Mouse (Mus musculus): ENCODE data around the gene Palm2. TPM values are rescaled to one million over a fixed set of nuclear protein-coding genes. Genes with fewer than 3 reads are reported as not detected.
A peak's percentile ranks its signal among the peaks of the same experiment; 100 is the strongest.

The Palm2 gene
- polyA plus RNA-seq, 1 experiment from 2014 or later: 11.8 TPM

- Histone ChIP-seq H3K4me1 (ENCODE audit: control insufficient read depth, insufficient read depth, low read length) (peaks cover 52% of the 10 kb centered on the region), H3K9ac (ENCODE audit: low read length) (no peak overlapping the region), H3K4me2 (ENCODE audit: low read depth, low read length) (no peak overlapping the region), H3K27me3 (ENCODE audit: control insufficient read depth, insufficient read depth, low read length) (no peaks in the 10 kb centered on the region), H3K9me3 (replicated peaks; ENCODE audit: control insufficient read depth, low read length) (no peaks in the 10 kb centered on the region), H3K36me3 (ENCODE audit: control insufficient read depth, insufficient read depth) (no peaks in the 10 kb centered on the region), H3K27ac (ENCODE audit: low read length) (peak overlapping the region; percentile 26; the same call in 1 of the 2 replicates), H3K4me3 (ENCODE audit: low read length) (no peak overlapping the region)
- WGBS: 47% methylated on average over 5 of the region's 5 CpGs
- 0 out of 2 replicates have a peak, but pooled peaks have one; percentile 38 for ATAC-seq (replicated peaks; ENCODE audit: extremely low read depth, insufficient read depth, low FRiP score)
Observed at GRCm38 (mm10) chr4:57632386-57632785, 198.3 kb downstream of the Palm2 start.

- Histone ChIP-seq H3K9me3 (replicated peaks; ENCODE audit: control insufficient read depth, low read length) (no peaks in the 10 kb centered on the region), H3K4me2 (ENCODE audit: low read depth, low read length) (no peak overlapping the region), H3K36me3 (ENCODE audit: control insufficient read depth, insufficient read depth) (no peaks in the 10 kb centered on the region), H3K4me1 (ENCODE audit: control insufficient read depth, insufficient read depth, low read length) (peaks cover 54% of the 10 kb centered on the region), H3K27me3 (ENCODE audit: control insufficient read depth, insufficient read depth, low read length) (no peaks in the 10 kb centered on the region), H3K27ac (ENCODE audit: low read length) (no peak overlapping the region; the same call in 1 of the 2 replicates), H3K9ac (ENCODE audit: low read length) (no peak overlapping the region), H3K4me3 (ENCODE audit: low read length) (no peak overlapping the region)
- WGBS: 91% methylated on average over 7 of the region's 7 CpGs
- ATAC-seq (replicated peaks; ENCODE audit: extremely low read depth, insufficient read depth, low FRiP score): no peak
Observed at GRCm38 (mm10) chr4:57633052-57633451, 199.0 kb downstream of the Palm2 start.

GRCm38 (mm10) chr4:57634956-57635355, 200.9 kb downstream of the Palm2 start:
- Histone ChIP-seq H3K27me3 (ENCODE audit: control insufficient read depth, insufficient read depth, low read length) (no peaks in the 10 kb centered on the region), H3K4me1 (ENCODE audit: control insufficient read depth, insufficient read depth, low read length) (peaks cover 73% of the 10 kb centered on the region)

GRCm38 (mm10) chr4:57636782-57637482, 202.9 kb downstream of the Palm2 start:
- H3K36me3 ChIP-seq (ENCODE audit: control insufficient read depth, insufficient read depth): no peaks in the 10 kb centered on the region
- H3K4me1 ChIP-seq (ENCODE audit: control insufficient read depth, insufficient read depth, low read length): peaks cover 69% of the 10 kb centered on the region
- peak overlapping the region; percentile 63; the same call in 1 of the 2 replicates for H3K4me2 ChIP-seq (ENCODE audit: low read depth, low read length)
- ATAC-seq (replicated peaks; ENCODE audit: extremely low read depth, insufficient read depth, low FRiP score): no peak
- no peaks in the 10 kb centered on the region for H3K9me3 ChIP-seq (replicated peaks; ENCODE audit: control insufficient read depth, low read length)
- no peak overlapping the region for H3K4me3 ChIP-seq (ENCODE audit: low read length)
- H3K9ac ChIP-seq (ENCODE audit: low read length): no peak overlapping the region
- no peaks in the 10 kb centered on the region for H3K27me3 ChIP-seq (ENCODE audit: control insufficient read depth, insufficient read depth, low read length)
- H3K27ac ChIP-seq (ENCODE audit: low read length): 0 out of 2 replicates have a peak overlapping the region, but pooled peaks have one; percentile 9
- 60% methylated on average over 9 of the region's 9 CpGs for WGBS

More at GRCm38 (mm10) chr4:57634956-57635355, 200.9 kb downstream of the Palm2 start:
- H3K9ac ChIP-seq (ENCODE audit: low read length): no peak overlapping the region
- 51% methylated on average over 1 of the region's 1 CpGs for WGBS
- no peak overlapping the region for H3K4me2 ChIP-seq (ENCODE audit: low read depth, low read length)
- H3K27ac ChIP-seq (ENCODE audit: low read length): peak overlapping the region; percentile 65
- no peak overlapping the region for H3K4me3 ChIP-seq (ENCODE audit: low read length)
- H3K9me3 ChIP-seq (replicated peaks; ENCODE audit: control insufficient read depth, low read length): no peaks in the 10 kb centered on the region
- ATAC-seq (replicated peaks; ENCODE audit: extremely low read depth, insufficient read depth, low FRiP score): no peak
- H3K36me3 ChIP-seq (ENCODE audit: control insufficient read depth, insufficient read depth): no peaks in the 10 kb centered on the region

GRCm38 (mm10) chr4:57637636-57638386, 203.8 kb downstream of the Palm2 start:
- peak overlapping the region; percentile 32 for H3K9ac ChIP-seq (ENCODE audit: low read length)
- 27% methylated on average over 24 of the region's 24 CpGs for WGBS
- H3K4me2 ChIP-seq (ENCODE audit: low read depth, low read length): peak overlapping the region; percentile 63
- 0 out of 2 replicates have a peak, but pooled peaks have one; percentile 47 for ATAC-seq (replicated peaks; ENCODE audit: extremely low read depth, insufficient read depth, low FRiP score)
- H3K4me1 ChIP-seq (ENCODE audit: control insufficient read depth, insufficient read depth, low read length): peaks cover 61% of the 10 kb centered on the region
- no peaks in the 10 kb centered on the region for H3K27me3 ChIP-seq (ENCODE audit: control insufficient read depth, insufficient read depth, low read length)
- no peaks in the 10 kb centered on the region for H3K36me3 ChIP-seq (ENCODE audit: control insufficient read depth, insufficient read depth)
- H3K4me3 ChIP-seq (ENCODE audit: low read length): peak overlapping the region; percentile 18; the same call in 1 of the 2 replicates
- H3K9me3 ChIP-seq (replicated peaks; ENCODE audit: control insufficient read depth, low read length): no peaks in the 10 kb centered on the region
- H3K27ac ChIP-seq (ENCODE audit: low read length): peak overlapping the region; percentile 14; the same call in 1 of the 2 replicates

GRCm38 (mm10) chr4:57638941-57639340, 204.9 kb downstream of the Palm2 start:
- Histone ChIP-seq H3K27ac (ENCODE audit: low read length) (0 out of 2 replicates have a peak overlapping the region, but pooled peaks have one; percentile 0), H3K4me2 (ENCODE audit: low read depth, low read length) (no peak overlapping the region), H3K4me3 (ENCODE audit: low read length) (no peak overlapping the region), H3K36me3 (ENCODE audit: control insufficient read depth, insufficient read depth) (no peaks in the 10 kb centered on the region), H3K4me1 (ENCODE audit: control insufficient read depth, insufficient read depth, low read length) (peaks cover 53% of the 10 kb centered on the region), H3K9me3 (replicated peaks; ENCODE audit: control insufficient read depth, low read length) (no peaks in the 10 kb centered on the region), H3K27me3 (ENCODE audit: control insufficient read depth, insufficient read depth, low read length) (no peaks in the 10 kb centered on the region), H3K9ac (ENCODE audit: low read length) (no peak overlapping the region)
- ATAC-seq (replicated peaks; ENCODE audit: extremely low read depth, insufficient read depth, low FRiP score): no peak
- 61% methylated on average over 9 of the region's 9 CpGs for WGBS

- Histone ChIP-seq H3K9ac (ENCODE audit: low read length) (no peak overlapping the region), H3K27me3 (ENCODE audit: control insufficient read depth, insufficient read depth, low read length) (no peaks in the 10 kb centered on the region), H3K4me3 (ENCODE audit: low read length) (peak overlapping the region; percentile 18), H3K4me2 (ENCODE audit: low read depth, low read length) (peak overlapping the region; percentile 55), H3K36me3 (ENCODE audit: control insufficient read depth, insufficient read depth) (peaks cover 4% of the 10 kb centered on the region), H3K9me3 (replicated peaks; ENCODE audit: control insufficient read depth, low read length) (no peaks in the 10 kb centered on the region), H3K4me1 (ENCODE audit: control insufficient read depth, insufficient read depth, low read length) (peaks cover 46% of the 10 kb centered on the region), H3K27ac (ENCODE audit: low read length) (peak overlapping the region; percentile 44; the same call in 1 of the 2 replicates)
- 0 out of 2 replicates have a peak, but pooled peaks have one; percentile 26 for ATAC-seq (replicated peaks; ENCODE audit: extremely low read depth, insufficient read depth, low FRiP score)
- 20% methylated on average over 7 of the region's 7 CpGs for WGBS
Observed at GRCm38 (mm10) chr4:57640222-57640621, 206.2 kb downstream of the Palm2 start.

- Histone ChIP-seq H3K4me3 (ENCODE audit: low read length) (no peak overlapping the region), H3K36me3 (ENCODE audit: control insufficient read depth, insufficient read depth) (peaks cover 4% of the 10 kb centered on the region), H3K9me3 (replicated peaks; ENCODE audit: control insufficient read depth, low read length) (no peaks in the 10 kb centered on the region), H3K27ac (ENCODE audit: low read length) (no peak overlapping the region), H3K4me1 (ENCODE audit: control insufficient read depth, insufficient read depth, low read length) (peaks cover 44% of the 10 kb centered on the region), H3K4me2 (ENCODE audit: low read depth, low read length) (no peak overlapping the region), H3K9ac (ENCODE audit: low read length) (no peak overlapping the region), H3K27me3 (ENCODE audit: control insufficient read depth, insufficient read depth, low read length) (no peaks in the 10 kb centered on the region)
- 86% methylated on average over 3 of the region's 3 CpGs for WGBS
- ATAC-seq (replicated peaks; ENCODE audit: extremely low read depth, insufficient read depth, low FRiP score): no peak
Observed at GRCm38 (mm10) chr4:57640971-57641370, 206.9 kb downstream of the Palm2 start.

GRCm38 (mm10) chr4:57650994-57651393, 216.9 kb downstream of the Palm2 start:
- Histone ChIP-seq H3K27me3 (ENCODE audit: control insufficient read depth, insufficient read depth, low read length) (no peaks in the 10 kb centered on the region), H3K9me3 (replicated peaks; ENCODE audit: control insufficient read depth, low read length) (no peaks in the 10 kb centered on the region), H3K4me2 (ENCODE audit: low read depth, low read length) (no peak overlapping the region), H3K4me1 (ENCODE audit: control insufficient read depth, insufficient read depth, low read length) (no peaks in the 10 kb centered on the region), H3K36me3 (ENCODE audit: control insufficient read depth, insufficient read depth) (peaks cover 46% of the 10 kb centered on the region), H3K27ac (ENCODE audit: low read length) (no peak overlapping the region), H3K9ac (ENCODE audit: low read length) (no peak overlapping the region), H3K4me3 (ENCODE audit: low read length) (no peak overlapping the region)
- WGBS: 81% methylated on average over 1 of the region's 1 CpGs
- no peak for ATAC-seq (replicated peaks; ENCODE audit: extremely low read depth, insufficient read depth, low FRiP score)

Measured in heart, embryonic 16.5 days (tissue).